Mouse (Mus musculus): ENCODE measurements around the gene Lcn11.

Gene Lcn11

GRCm38 (mm10) chr2:25828344-25828947 lies 51.6 kb downstream of the Lcn11 start:
- DNase-seq = no peak

Measured in kidney, postnatal 14 days (tissue).